Mouse (Mus musculus) cerebellum, postnatal 25 days (tissue): ENCODE results near the gene Gdf15.
A peak's percentile ranks its signal among the peaks of the same experiment; 100 is the strongest.

ENCODE experiments used
- DNase-seq, 2 experiments: peaks; one replicate each; pipeline ENCODE4 v3.0.0; 2021; ENCODE audit warnings: mixed read lengths in 2 of 2

The Gdf15 gene

DNA sequence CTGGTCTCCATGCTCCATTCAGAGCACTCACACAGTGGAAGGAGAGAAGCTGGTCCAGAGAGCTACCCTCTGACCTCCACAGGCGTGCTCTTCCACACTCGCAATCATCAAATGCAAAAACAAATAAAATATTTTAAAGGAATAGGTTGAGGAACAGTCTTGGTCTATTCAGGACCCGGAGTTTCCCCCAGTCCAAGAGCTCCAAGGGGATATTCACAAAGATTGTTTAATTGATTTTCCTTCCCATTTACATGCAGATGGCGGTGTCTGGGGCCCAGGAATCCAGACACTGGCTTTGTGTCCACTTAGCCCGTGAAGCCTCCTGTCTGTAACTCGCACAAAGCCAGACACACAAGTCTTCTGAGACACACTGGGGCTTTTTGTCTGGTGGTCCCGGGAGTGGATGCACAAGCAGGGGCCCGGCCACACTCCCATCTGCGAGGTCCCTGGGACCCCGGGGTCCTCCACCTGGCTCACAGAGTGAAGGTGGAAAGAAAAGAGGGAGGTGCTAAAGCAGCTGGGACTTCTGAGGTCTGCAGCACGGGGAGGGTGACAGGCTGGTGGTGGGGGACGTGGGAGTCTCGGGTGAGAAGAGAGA is 24.0 kb upstream of the Gdf15 start:
- no peak for DNase-seq

DNA sequence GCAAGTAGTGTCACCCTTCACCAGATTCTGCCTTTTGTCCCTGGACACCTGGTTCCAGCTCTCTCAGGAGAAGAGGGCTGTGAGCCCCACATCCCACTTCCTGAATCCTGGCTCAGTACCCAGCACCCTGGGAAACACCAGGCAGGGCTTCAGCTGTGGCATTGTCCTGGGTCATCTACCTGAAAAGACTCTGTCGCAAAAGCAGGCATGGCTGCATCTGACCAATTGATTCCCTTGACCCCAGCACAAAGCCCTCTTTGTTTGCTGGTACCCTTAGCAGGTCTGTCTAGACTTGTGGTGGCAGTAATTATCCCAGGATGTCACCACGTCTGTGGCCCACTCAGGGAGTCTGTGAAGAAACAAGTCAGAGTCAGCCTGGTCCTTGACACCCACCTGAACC is 23.2 kb upstream of the Gdf15 start:
- DNase-seq, result no peak

DNA sequence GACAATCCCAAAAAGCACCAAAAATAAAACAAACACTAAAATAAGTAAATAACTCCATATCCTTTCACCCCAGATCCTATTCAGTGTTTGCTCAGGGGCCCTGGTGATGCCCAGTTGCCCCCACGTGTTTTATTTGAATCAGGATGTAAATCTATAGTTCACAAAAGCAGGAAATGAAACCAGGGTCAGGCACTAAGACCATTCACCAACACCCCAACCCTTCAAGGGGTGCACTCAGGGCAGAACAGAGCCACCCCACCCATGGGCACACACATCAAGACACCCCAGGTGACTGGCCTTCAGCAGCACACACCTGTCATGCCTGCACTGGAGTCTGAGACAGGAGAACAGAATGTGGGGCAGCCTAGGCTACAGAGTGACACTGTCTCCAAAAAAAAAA is 21.9 kb upstream of the Gdf15 start:
- DNase-seq, result no peak

DNA sequence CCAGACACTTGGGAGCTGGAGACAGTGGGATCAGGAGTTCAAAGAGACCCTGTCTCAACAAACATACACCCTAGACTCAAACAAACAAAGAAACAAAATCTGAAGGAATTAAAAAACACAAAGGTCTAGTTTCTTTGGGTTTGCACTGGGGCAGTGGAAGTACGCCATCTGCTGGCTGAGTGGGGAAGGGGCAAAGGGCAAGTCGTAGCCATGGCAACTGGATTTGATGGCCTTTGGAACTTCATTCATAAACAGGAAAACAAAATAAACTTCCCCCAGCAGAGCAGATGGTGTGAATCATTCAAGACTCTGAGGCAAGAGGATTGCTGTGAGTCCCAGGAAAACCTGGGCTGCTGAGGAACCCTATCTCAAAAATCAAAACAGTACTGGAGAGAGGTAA is 21.0 kb upstream of the Gdf15 start:
- peak in 1 of 2 experiments; percentile 42 for DNase-seq

DNA sequence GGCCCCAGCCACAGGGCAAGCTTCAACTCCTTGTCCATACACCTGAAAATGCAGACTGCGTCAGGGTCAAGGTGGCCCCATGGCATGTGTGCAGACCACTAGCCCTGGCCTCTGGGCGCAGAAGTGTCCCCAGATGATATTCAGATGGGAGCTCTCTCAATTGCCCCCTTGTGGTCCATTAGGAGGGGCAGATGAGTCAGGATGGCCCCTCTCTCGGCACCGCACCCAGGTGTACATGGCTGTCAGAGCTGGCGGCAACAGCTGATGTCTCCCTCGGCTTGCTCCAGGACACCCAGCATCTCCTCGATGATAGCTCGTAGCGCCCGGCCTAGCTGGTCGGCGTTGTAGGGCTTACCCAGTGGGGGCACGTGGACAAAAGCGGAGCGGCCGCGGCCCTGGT is 18.1 kb upstream of the Gdf15 start:
- DNase-seq, result no peak

DNA sequence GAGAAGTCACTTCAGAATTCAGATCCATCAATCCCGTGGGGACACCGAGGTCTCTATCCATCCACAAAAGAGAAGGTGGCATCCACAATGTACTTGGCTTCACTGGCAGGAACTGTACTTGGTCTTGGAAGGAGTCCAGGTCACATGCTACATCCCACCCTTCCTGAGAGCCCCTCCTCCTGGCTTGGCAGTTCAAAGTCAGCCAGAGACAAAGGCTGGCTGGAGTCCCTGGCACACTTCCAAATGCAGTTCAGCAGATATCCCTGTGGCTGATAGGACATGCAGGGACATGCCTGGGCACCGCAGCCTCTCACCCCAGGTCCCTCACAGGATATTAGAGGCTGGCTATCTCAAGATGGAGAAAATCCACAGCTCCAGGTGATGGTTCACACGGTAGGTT is 17.1 kb upstream of the Gdf15 start:
- DNase-seq, result peak; percentile 69 to 79

DNA sequence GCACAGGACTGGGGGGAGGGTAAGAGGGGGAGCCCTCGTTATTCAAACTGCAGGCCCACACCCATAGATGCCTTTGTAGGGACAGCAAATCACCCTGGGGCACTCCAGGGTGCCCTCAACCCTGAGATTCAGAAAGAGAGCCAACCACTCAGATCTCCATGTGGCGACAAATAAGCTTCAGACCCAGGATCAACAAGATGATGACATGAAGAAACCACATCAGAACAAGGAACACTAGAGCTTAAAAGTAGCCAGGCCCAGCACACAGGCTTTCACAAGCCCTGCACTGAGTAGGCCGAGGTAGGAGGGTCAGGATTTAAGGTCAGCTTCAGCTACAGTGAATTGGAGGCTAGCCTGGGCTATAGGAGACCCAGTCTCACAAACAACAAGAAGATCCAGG is 16.7 kb upstream of the Gdf15 start:
- DNase-seq, result no peak

DNA sequence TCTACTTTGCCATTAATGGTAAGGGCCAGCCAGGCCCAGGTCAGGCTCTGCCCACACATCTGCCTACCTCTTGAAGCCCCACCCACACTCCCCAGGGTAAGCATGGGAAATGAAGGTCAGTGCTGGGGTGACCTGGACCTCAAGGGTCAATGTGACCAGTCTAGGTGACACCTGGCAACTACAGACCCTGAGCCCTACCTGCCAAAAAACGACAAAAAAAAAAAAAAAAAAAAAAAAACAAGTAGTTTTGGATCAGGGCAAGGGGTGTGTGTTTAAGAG is 15.8 kb upstream of the Gdf15 start:
- no peak for DNase-seq

DNA sequence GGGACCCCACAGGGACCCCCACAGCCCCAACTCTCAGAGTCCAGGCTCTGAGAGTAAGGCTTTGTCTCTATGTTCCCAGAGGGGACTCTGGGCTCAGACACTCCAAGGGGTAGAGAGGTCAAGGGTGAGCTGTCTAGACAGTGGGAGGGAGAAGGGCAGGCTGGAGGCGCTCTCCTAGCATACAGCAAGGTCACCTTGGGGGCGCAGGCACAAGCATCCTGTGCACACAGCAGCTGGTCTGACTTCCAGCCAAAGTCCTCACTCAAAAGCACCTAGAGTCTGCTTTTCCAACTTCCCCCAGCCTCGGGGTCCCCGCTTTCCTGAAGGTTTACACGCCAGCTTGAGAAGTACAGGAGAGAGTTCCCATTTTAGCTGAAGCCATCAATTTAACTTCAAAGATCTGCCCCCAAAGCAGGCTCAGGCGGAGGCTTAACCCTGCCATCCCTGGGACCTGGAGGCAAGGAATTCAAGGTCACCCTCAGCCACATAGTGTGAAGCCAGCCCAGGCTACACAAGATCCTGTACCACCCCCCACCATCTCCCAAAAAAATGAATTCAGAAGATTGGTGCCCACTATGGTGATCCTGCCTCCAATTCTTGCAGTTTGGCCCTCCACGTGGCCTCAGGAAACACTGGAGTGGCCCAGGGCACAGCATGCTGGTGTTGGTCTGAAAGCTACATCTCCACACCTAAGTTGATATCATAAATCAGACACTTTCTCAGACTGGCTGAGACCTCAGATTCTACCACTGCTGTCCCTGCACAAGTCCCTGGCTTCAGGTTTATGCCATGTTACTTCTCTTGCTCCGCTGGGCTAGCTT is 15.3 kb upstream of the Gdf15 start:
- no peak for DNase-seq

DNA sequence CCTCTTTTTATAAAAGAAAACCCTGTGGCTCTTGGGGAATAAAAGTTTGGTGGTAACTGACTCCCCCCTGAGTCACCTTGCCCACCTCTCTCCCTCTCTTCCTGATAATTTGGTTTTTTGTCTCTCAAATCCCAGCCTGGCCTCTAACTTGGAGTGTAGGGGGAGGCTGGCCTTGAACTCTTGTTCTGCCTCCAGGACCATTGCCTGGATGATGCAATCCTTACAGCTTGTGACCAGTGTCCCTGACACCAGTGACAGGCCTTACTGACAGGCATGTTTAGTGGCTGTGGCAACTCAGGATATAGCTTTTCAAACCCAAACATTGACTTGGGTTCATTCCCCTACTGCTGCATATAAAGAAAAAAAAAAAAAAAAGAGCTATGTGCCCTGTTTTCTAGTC is 14.5 kb upstream of the Gdf15 start:
- DNase-seq, result no peak

DNA sequence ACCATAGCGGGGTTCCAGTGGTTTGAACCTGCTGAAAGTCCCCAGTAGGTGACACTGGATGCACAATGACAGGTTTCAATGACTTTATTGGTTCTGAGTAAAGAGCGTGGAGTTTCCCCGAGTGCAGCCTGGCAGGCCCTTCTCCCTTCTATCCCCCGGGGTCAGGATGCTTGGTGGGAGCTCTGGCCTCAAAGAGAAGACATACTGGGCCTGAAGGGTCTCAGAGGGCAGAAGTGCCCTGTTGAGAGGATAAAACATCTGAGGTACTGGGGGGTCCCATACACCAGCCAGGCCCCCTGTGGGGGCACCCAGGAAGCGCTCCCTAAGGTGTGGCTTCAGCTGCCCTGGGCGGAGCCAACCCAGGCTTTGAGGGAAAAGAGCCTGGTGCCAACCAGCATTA is 14.1 kb upstream of the Gdf15 start:
- no peak for DNase-seq

DNA sequence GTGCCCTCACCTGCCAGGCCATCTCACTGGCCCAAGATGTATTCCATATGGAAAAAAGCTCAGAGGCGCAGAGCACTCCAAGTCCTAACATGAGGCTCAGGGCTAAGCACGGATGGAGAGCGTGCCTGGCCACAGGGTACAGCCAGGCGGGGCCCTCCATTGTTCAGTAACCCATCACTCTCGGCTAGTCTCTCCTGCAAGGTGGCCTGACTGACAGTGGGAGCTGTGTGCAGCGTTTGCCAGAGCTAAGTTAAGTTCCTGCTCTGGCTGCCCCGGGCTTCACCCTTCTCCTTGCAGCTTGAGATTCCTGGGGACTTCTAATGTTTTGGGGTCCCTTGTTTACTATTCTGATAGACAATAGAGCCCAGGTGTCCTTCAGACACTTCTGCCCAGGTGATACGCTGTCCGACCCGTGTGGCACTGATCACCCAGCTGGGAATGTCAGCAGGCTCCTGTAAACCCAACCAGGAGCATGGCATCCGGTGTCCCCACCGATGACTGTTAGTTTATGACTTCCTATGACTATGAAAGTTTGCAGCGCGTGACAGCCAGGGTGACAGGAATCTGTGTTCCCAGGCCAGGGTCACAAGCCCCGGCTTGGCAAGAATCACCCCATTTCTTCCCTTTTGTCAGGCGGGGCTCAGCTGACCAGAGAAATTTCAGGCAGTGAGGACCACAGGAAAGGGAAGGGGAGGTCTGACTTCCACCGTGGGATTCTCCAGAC is 13.4 kb upstream of the Gdf15 start:
- no peak for DNase-seq

DNA sequence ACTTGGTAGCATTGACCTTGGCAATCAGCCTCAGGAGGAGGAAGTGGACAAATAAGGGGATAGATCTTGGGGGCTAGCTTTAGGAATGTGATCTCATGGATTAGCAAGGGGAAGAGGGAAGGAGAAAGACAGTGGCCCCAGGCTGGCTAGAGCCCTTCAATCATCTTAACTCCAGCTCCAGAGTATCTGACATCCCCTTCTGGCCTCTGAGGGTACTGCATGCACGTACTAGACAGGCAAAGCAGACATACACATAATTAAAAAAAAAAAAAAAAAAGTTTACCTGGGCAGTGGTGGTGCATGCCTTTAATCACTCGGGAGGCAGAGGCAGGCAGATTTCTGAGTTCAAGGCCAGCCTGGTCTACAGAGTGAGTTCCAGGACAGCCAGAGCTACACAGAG is 11.8 kb upstream of the Gdf15 start:
- no peak for DNase-seq

DNA sequence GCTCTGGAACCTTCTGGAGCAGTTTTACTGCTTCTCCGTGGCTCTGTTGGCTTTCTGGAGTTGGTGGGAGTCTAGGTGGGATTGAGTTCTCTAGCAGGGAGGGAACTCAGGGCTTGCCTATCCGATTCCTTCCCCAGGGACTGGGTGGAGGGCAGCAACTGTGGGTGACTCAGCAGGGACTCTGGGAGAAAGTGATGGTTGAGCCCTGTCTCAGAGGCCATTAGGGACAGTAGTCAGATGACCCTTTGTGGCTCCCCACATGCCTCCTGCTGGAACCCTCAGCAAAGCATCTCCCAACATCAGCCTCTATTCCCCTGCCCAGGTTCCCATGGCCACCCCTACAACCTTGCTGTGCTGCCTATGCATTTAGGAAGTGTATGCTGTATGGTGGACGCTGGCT is 10.8 kb upstream of the Gdf15 start:
- no peak for DNase-seq

DNA sequence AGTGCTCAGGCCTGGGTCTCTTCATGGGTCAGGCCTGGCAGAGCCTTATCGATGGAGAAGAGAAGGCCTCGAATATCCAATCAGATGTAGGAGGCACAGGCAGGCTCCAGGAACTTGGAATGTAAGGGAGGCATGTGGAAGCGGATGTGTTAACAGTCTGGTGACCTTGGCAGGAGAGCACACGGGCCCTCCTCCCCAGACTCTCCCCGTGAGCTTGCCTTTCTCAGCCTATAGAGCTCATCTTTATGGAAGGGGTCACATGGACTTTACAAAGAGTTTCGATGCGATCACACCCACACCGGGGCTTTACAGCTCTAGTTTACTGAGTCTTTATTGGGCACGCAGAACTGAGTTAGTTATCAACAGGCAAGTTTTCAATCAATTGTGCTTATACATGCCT is 6.5 kb upstream of the Gdf15 start:
- DNase-seq, result no peak

DNA sequence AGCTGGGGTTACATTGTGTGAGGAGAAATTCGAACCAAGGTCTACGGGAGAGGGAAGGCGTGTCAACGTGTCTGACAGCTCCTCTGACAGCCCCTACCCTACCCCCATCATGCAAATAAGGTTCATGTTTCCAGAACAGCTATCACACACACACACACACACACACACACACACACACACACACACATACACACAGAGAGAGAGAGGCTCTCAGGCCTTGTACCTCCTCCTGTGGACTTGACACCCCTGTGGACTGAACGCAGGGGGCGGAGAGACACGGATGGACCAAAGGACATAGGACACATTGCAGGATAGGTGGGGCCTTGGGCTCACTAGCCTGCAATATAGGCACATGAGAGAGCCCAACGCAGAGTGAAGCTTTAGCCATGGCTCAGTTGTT is 4.6 kb upstream of the Gdf15 start:
- no peak for DNase-seq

DNA sequence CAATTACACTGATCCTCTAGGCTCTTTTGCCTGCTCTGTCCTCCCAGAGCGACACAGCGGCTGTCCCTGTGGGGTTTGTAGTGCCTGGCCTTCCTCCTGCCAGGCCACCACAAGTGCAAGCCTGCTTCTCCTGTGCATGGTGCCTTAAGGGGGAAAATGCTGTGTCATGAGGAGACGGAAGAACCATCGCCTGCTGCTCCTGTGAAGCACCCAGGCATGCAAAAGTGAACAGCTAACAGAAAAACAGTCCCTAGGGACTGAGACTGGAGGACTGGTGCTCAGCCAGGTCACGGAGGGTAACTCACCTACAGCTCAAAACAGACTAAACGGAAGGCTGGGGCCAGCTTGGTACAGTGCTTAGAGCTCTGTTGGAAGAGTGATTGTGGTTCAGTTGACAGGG is 3.3 kb upstream of the Gdf15 start:
- DNase-seq, result no peak

DNA sequence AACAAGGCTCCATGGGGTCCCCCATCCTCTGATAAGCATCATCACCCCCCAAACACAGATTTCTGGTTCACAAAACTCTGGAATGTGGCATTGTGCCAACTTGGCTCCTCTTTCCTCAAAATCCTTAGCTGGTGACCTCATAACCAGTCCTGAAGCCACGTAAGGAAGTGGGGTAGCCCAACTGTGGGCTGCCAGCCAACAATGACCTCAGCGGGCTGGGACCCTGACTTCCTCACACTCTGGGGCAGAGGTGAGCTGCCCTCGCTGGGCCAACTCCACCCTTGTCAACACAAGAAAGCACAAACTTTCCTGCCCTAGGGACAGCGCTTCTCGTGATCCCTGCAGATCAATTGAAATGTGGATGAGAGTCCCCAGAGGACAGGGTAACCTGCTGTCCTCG is 1.8 kb upstream of the Gdf15 start:
- no peak for DNase-seq

DNA sequence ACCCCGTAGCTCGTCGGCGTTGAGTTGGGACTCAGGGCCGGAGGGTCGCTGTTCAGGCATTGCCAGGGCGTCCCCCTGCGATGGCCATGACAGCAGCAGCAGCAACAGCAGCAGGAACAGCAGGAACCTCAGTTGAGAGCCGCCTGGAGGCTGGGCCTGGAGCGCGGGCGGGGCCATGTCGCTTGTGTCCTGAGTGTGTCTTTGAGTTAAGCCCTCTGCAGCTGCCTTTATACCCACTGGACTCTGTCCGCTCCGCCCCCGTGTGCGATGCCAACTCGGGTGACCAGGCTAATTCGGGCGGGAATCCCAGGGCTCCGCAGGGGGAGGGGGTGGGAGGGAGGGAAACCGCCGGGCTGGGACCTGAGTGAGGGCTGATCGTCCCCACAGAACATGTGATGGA is 820 bp downstream of the Gdf15 start:
- DNase-seq, result peak in 1 of 2 experiments; percentile 30

DNA sequence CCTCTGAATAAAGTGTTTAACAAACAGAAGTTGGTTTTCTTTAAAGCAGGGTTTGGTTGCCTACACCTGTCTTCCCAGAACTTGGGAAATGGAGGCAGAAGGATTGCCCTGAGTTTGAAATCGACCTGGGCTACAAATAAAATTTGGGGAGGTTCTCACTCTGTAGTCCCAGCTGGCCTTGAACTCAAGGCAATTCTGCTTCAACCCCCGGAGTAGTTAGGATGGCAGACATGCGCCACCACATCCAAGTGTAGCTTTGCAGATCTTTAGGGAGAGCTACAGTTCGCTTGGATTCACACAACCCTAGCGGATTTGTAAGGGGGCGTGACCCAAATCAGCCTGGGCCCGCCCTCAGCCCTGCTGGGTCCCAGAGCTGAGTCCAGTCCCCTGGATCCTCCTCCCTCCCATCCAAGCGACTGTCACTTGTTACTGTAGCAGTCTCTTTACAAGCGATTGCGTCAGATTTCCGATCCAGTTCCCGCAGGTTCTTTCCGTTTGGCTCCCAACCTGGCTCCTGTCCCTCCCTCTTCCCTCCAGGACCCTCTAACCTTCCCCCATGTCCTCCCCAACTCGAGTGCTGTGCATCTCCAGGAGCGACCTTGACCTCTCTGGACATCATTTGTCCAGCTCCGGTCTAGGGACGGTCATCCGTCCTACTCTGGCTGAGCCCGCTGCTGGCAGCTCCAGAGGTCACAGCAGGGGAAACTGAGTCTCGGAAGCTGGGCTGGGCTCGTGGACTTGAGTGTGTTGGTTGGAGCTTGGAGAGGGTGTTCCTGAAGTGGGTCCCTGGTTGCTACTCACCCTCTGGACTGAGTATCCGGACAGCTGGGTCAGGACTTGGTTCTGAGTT is 1.5 kb downstream of the Gdf15 start:
- DNase-seq, result peak in 1 of 2 experiments; percentile 33

DNA sequence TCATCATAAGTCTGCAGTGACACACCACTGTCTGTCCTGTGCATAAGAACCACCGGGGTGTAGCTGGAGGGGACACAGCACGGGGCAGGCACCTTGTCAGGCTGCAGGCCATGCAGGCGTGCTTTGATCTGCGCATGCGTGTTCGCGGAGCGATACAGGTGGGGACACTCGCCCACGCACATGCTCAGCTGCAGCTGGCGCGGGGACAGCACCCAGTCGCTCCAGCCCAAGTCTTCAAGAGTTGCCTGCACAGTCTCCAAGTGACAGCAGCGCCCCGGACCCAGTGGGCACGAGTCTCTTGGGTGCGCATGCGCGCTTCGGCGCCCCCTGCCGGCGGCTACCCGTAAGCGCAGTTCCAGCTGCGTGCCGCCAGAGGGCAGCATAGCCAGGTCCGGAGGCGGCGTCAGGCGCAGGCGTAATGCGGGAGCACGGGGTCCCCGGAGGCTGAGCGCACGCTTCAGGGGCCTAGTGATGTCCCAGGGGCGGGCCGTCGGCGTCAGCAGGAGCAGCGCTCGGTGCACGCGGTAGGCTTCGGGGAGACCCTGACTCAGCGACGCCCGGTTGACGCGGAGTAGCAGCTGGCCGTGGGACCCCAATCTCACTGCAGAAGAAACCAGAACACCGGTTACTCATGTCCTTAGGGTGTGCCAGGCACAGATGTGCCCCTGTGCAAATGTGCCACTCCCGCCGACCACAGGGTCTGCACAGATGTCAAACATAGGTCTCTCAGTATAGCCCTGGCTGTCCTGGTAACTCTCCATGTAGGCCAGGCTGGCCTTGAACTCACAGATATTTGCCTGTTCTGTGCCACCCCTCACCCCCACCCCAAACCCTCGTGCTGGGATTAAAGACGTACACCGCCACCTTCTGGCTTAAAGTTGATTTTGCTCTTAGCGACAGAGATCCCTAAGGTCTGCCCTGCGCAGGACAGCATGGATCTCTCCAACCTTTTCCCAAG is 2.4 kb downstream of the Gdf15 start:
- DNase-seq, result peak; percentile 92 to 96

DNA sequence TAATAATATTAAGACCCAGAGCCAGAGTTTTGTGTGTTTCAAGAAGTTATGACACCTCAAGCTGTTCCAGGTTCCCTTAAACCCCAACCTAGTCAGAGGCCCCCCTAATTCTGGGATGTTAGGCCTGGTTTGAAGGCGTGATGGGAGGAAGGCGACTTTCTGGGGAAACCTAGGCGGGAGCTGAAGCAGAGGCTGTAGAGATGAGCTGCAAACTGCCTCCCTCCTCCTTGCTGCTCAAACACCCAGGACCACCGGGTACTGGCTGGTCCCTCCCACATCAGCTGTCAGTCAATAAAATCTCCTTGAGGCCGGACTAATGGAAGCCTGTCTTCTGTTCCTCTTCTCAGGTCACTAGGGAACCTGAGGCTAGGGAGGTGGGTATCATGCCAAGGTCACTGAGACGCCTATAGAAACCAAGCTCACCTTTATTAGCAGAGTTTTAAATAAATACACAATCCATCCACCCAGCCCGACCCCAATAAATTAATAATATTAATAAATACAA is 3.2 kb downstream of the Gdf15 start:
- no peak for DNase-seq
